Mouse (Mus musculus): ENCODE results near the gene Syt17. TPM values are rescaled to one million over a fixed set of nuclear protein-coding genes. Genes with fewer than 3 reads are reported as not detected.

Syt17 gene
- total RNA-seq (2021) (10 to 100 TPM in 1 of 2 experiments, 1 to 10 TPM in 1; 6.0 to 11.4 TPM), polyA plus RNA-seq (2012; rRNA removed) (3.9 and 6.2 TPM in 2 replicates)
- long read RNA-seq, partial matches to known transcripts = 1 of 14 reads
- long read RNA-seq, other reads (novel, unspliced or antisense) = 10 of 14 reads

- peak; percentile 82 for DNase-seq
These were observed at the start of gene Syt17 for GRCm38 (mm10) chr7:118448134-118448967. Syt17 (minus strand) TSS chr7:118448222.

GRCm38 (mm10) chr7:118494892-118495579, 47.0 kb upstream of the Syt17 start:
- DNase-seq = no peak

GRCm38 (mm10) chr7:118493892-118494291, 45.9 kb upstream of the Syt17 start:
- no peak for DNase-seq

- peak; percentile 90 for DNase-seq
These were observed 43.6 kb upstream of the Syt17 start, which contains the start of gene Itpripl2 for GRCm38 (mm10) chr7:118491431-118492147. Itpripl2 (minus strand) TSS chr7:118491975.

GRCm38 (mm10) chr7:118490666-118491430, 42.8 kb upstream of the Syt17 start:
- no peak for DNase-seq

- DNase-seq = peak; percentile 12
These were observed 42.0 kb upstream of the Syt17 start for GRCm38 (mm10) chr7:118489706-118490665.

- DNase-seq = no peak
These were observed 40.1 kb upstream of the Syt17 start for GRCm38 (mm10) chr7:118488060-118488664.

- DNase-seq = no peak
These were observed 38.9 kb upstream of the Syt17 start for GRCm38 (mm10) chr7:118486917-118487316.

- DNase-seq = no peak
These were observed 36.0 kb upstream of the Syt17 start for GRCm38 (mm10) chr7:118483996-118484395.

- no peak for DNase-seq
These were observed 34.0 kb upstream of the Syt17 start for GRCm38 (mm10) chr7:118482001-118482400.

GRCm38 (mm10) chr7:118481047-118481810, 33.2 kb upstream of the Syt17 start:
- peak; percentile 7 for DNase-seq

- DNase-seq = no peak
These were observed 32.2 kb upstream of the Syt17 start for GRCm38 (mm10) chr7:118480160-118480709.

GRCm38 (mm10) chr7:118478835-118479312, 30.9 kb upstream of the Syt17 start:
- DNase-seq = peak; percentile 36

- no peak for DNase-seq
These were observed 28.4 kb upstream of the Syt17 start for GRCm38 (mm10) chr7:118476428-118476827.

- DNase-seq = peak; percentile 9
These were observed 27.1 kb upstream of the Syt17 start for GRCm38 (mm10) chr7:118475008-118475705.

GRCm38 (mm10) chr7:118472886-118473285, 24.9 kb upstream of the Syt17 start:
- no peak for DNase-seq

- no peak for DNase-seq
These were observed 20.0 kb upstream of the Syt17 start for GRCm38 (mm10) chr7:118468060-118468459.

- no peak for DNase-seq
These were observed 16.4 kb upstream of the Syt17 start for GRCm38 (mm10) chr7:118464432-118464831.
